Mouse (Mus musculus): ENCODE data around the gene Scrn1. TPM values are rescaled to one million over a fixed set of nuclear protein-coding genes. Genes with fewer than 3 reads are reported as not detected.

Scrn1 gene
- total and polyA plus RNA-seq, 2 experiments from 2014 or later = 113 to 127 TPM

DNA sequence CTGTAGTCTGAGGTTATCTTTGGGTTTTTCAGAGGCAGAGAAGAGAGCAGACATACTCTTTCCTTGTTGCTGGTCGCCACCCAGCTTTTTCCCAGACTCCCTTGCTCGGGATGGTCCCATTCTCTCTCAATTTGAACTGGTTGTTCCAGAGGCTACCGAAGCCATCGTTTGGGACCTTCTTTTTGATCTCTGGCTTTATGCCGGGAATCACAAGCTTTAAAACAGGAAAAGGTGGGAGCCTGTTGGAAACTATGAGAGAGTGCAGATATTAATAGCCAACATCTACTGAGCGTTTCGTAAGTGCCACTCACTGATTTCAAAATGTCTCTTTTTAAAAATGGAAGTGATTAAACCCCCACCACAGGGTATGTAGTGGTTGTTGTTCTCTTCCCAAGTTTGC lies 94.4 kb downstream of the Scrn1 start:
- DNase-seq (ENCODE audit: low spot score) = no peak
- Histone ChIP-seq H3K4me3 (ENCODE audit: low read depth, low read length) (no peak overlapping the region), H3K36me3 (ENCODE audit: insufficient read depth, low read length) (no peaks in the 10 kb centered on the region), H3K4me1 (ENCODE audit: insufficient read depth, low read length) (peaks cover 5% of the 10 kb centered on the region; the same call in 1 of the 2 replicates), H3K27me3 (ENCODE audit: insufficient read depth, low read length) (no peaks in the 10 kb centered on the region), H3K4me2 (ENCODE audit: low read depth, low read length, poor library complexity, severe bottlenecking) (no peak overlapping the region), H3K9me3 (ENCODE audit: low read length) (no peaks in the 10 kb centered on the region), H3K9ac (replicated peaks; ENCODE audit: low read length, poor library complexity, severe bottlenecking) (no peak overlapping the region), H3K27ac (ENCODE audit: low read depth, low read length) (no peak overlapping the region)
- TF ChIP-seq CTCF (IDR thresholded peaks at IDR 0.05) = no peak
- 84% methylated on average over 7 of the region's 7 CpGs for WGBS
- no peak for ATAC-seq (ENCODE audit: low FRiP score)

GRCm38 (mm10) chr6:54467371-54467770 lies 98.9 kb downstream of the Scrn1 start:
- Histone ChIP-seq H3K36me3 (ENCODE audit: insufficient read depth, low read length) (no peaks in the 10 kb centered on the region), H3K27me3 (ENCODE audit: insufficient read depth, low read length) (no peaks in the 10 kb centered on the region), H3K4me1 (ENCODE audit: insufficient read depth, low read length) (no peaks in the 10 kb centered on the region), H3K27ac (ENCODE audit: low read depth, low read length) (no peak overlapping the region), H3K9me3 (ENCODE audit: low read length) (no peaks in the 10 kb centered on the region), H3K4me3 (ENCODE audit: low read depth, low read length) (no peak overlapping the region), H3K4me2 (ENCODE audit: low read depth, low read length, poor library complexity, severe bottlenecking) (no peak overlapping the region), H3K9ac (replicated peaks; ENCODE audit: low read length, poor library complexity, severe bottlenecking) (no peak overlapping the region)
- WGBS = 96% methylated on average over 3 of the region's 3 CpGs
- ATAC-seq (ENCODE audit: low FRiP score) = no peak
- TF ChIP-seq CTCF (IDR thresholded peaks at IDR 0.05) = no peak
- DNase-seq (ENCODE audit: low spot score) = no peak

GRCm38 (mm10) chr6:54464926-54465325 lies 101.4 kb downstream of the Scrn1 start:
- no peaks in the 10 kb centered on the region for H3K4me1 ChIP-seq (ENCODE audit: insufficient read depth, low read length)
- TF ChIP-seq CTCF (IDR thresholded peaks at IDR 0.05) = no peak

GRCm38 (mm10) chr6:54463701-54464458 lies 102.4 kb downstream of the Scrn1 start:
- Histone ChIP-seq H3K4me1 (ENCODE audit: insufficient read depth, low read length) (no peaks in the 10 kb centered on the region), H3K36me3 (ENCODE audit: insufficient read depth, low read length) (no peaks in the 10 kb centered on the region), H3K4me2 (ENCODE audit: low read depth, low read length, poor library complexity, severe bottlenecking) (no peak overlapping the region), H3K9me3 (ENCODE audit: low read length) (no peaks in the 10 kb centered on the region), H3K4me3 (ENCODE audit: low read depth, low read length) (no peak overlapping the region), H3K27me3 (ENCODE audit: insufficient read depth, low read length) (no peaks in the 10 kb centered on the region), H3K27ac (ENCODE audit: low read depth, low read length) (no peak overlapping the region), H3K9ac (replicated peaks; ENCODE audit: low read length, poor library complexity, severe bottlenecking) (no peak overlapping the region)
- ATAC-seq (ENCODE audit: low FRiP score) (peak; percentile 52; the same call in 1 of the 2 replicates), DNase-seq (ENCODE audit: low spot score) (peak; percentile 86)
- 64% methylated on average over 8 of the region's 8 CpGs for WGBS
- TF ChIP-seq CTCF (IDR thresholded peaks at IDR 0.05) = no peak

More at GRCm38 (mm10) chr6:54464926-54465325, 101.4 kb downstream of the Scrn1 start:
- Histone ChIP-seq H3K9ac (replicated peaks; ENCODE audit: low read length, poor library complexity, severe bottlenecking) (no peak overlapping the region), H3K9me3 (ENCODE audit: low read length) (no peaks in the 10 kb centered on the region), H3K27me3 (ENCODE audit: insufficient read depth, low read length) (no peaks in the 10 kb centered on the region), H3K4me2 (ENCODE audit: low read depth, low read length, poor library complexity, severe bottlenecking) (no peak overlapping the region), H3K36me3 (ENCODE audit: insufficient read depth, low read length) (no peaks in the 10 kb centered on the region), H3K27ac (ENCODE audit: low read depth, low read length) (no peak overlapping the region), H3K4me3 (ENCODE audit: low read depth, low read length) (no peak overlapping the region)
- no peak for ATAC-seq (ENCODE audit: low FRiP score)
- 84% methylated on average over 4 of the region's 4 CpGs for WGBS
- DNase-seq (ENCODE audit: low spot score) = no peak

- ATAC-seq (ENCODE audit: low FRiP score) = no peak
- H3K4me3 ChIP-seq (ENCODE audit: low read depth, low read length) = no peak overlapping the region
- no peaks in the 10 kb centered on the region for H3K36me3 ChIP-seq (ENCODE audit: insufficient read depth, low read length)
- H3K4me1 ChIP-seq (ENCODE audit: insufficient read depth, low read length) = no peaks in the 10 kb centered on the region
- TF ChIP-seq CTCF (IDR thresholded peaks at IDR 0.05) = no peak
- no peak for DNase-seq (ENCODE audit: low spot score)
- no peaks in the 10 kb centered on the region for H3K9me3 ChIP-seq (ENCODE audit: low read length)
- 86% methylated on average over 6 of the region's 6 CpGs for WGBS
- H3K27me3 ChIP-seq (ENCODE audit: insufficient read depth, low read length) = no peaks in the 10 kb centered on the region
- H3K9ac ChIP-seq (replicated peaks; ENCODE audit: low read length, poor library complexity, severe bottlenecking) = no peak overlapping the region
- no peak overlapping the region for H3K4me2 ChIP-seq (ENCODE audit: low read depth, low read length, poor library complexity, severe bottlenecking)
- H3K27ac ChIP-seq (ENCODE audit: low read depth, low read length) = no peak overlapping the region
Measured at GRCm38 (mm10) chr6:54462766-54463165, 103.5 kb downstream of the Scrn1 start.

DNA sequence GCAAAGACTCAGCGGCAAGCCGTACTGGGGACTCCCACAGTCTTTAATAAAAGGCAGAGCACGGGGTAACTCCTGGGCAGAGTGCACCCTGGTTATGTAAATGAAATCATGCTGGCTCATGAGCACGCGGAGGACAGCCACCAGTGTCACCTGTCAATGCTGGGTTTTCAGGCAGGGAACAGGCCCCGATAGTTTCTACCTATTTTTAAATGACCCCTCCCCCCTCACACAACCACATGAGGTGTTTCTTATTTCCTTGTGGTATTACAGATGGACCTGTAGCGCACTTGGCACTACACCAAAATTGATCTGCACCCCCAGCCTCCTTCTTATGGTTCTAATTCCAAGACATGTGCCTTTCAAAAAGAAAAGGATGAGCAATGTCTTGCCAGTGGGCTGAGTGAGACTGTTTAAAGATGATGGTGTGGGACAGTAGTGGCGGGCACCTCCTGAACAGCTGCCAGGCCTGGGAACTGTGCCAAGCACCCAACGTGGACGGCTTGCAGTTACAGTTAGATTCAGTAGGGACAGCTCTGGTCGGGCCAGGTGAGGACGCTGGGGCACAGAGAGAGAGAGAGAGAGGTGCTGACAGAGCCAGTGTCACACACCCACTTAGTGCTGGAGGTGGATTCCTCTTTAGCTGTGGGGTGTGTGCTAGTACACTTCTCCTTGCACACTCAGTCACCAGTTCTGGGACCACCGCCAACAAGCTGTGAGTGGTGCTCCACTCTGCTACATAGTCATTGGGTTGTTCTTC lies 105.2 kb downstream of the Scrn1 start:
- H3K27me3 ChIP-seq (ENCODE audit: insufficient read depth, low read length) = no peaks in the 10 kb centered on the region
- no peak overlapping the region for H3K27ac ChIP-seq (ENCODE audit: low read depth, low read length)
- H3K9me3 ChIP-seq (ENCODE audit: low read length) = no peaks in the 10 kb centered on the region
- no peaks in the 10 kb centered on the region for H3K36me3 ChIP-seq (ENCODE audit: insufficient read depth, low read length)
- H3K9ac ChIP-seq (replicated peaks; ENCODE audit: low read length, poor library complexity, severe bottlenecking) = no peak overlapping the region
- no peak overlapping the region for H3K4me3 ChIP-seq (ENCODE audit: low read depth, low read length)
- no peak for TF ChIP-seq CTCF (IDR thresholded peaks at IDR 0.05)
- no peaks in the 10 kb centered on the region for H3K4me1 ChIP-seq (ENCODE audit: insufficient read depth, low read length)
- DNase-seq (ENCODE audit: low spot score) = peak; percentile 17
- WGBS = 67% methylated on average over 13 of the region's 13 CpGs
- H3K4me2 ChIP-seq (ENCODE audit: low read depth, low read length, poor library complexity, severe bottlenecking) = no peak overlapping the region
- ATAC-seq (ENCODE audit: low FRiP score) = no peak
